Mouse (Mus musculus): Measurements from ENCODE around the gene Tmem265. TPM values are rescaled to one million over a fixed set of nuclear protein-coding genes. Genes with fewer than 3 reads are reported as not detected.

Tmem265 gene
- polyA plus RNA-seq, 1 experiment from 2014 or later: 6.0 TPM

GRCm38 (mm10) chr7:127589637-127590036 is 28.4 kb downstream of the Tmem265 start:
- Histone ChIP-seq H3K36me3 (peaks cover 47% of the 10 kb centered on the region), H3K4me3 (replicated peaks) (peak overlapping the region; percentile 77)
- 91% methylated on average over 9 of the region's 9 CpGs for WGBS

GRCm38 (mm10) chr7:127591108-127591507 is 29.9 kb downstream of the Tmem265 start:
- 90% methylated on average over 10 of the region's 10 CpGs for WGBS
- Histone ChIP-seq H3K27ac (no peak overlapping the region), H3K9ac (no peak overlapping the region), H3K9me3 (no peaks in the 10 kb centered on the region), H3K4me2 (no peak overlapping the region), H3K4me1 (peaks cover 10% of the 10 kb centered on the region), H3K4me3 (replicated peaks) (no peak overlapping the region), H3K36me3 (peaks cover 62% of the 10 kb centered on the region), H3K27me3 (replicated peaks) (no peaks in the 10 kb centered on the region)
- no peak for ATAC-seq (ENCODE audit: insufficient read depth, low FRiP score, low read depth)

More at GRCm38 (mm10) chr7:127589637-127590036, 28.4 kb downstream of the Tmem265 start:
- Histone ChIP-seq H3K9me3 (no peaks in the 10 kb centered on the region), H3K9ac (no peak overlapping the region), H3K4me1 (peaks cover 10% of the 10 kb centered on the region), H3K4me2 (peak overlapping the region; percentile 70), H3K27me3 (replicated peaks) (no peaks in the 10 kb centered on the region), H3K27ac (no peak overlapping the region)
- no peak for ATAC-seq (ENCODE audit: insufficient read depth, low FRiP score, low read depth)

- Histone ChIP-seq H3K9ac (no peak overlapping the region), H3K4me3 (replicated peaks) (no peak overlapping the region), H3K9me3 (no peaks in the 10 kb centered on the region), H3K4me2 (no peak overlapping the region), H3K27me3 (replicated peaks) (no peaks in the 10 kb centered on the region), H3K4me1 (peaks cover 6% of the 10 kb centered on the region), H3K27ac (no peak overlapping the region), H3K36me3 (peaks cover 77% of the 10 kb centered on the region)
- no peak for ATAC-seq (ENCODE audit: insufficient read depth, low FRiP score, low read depth)
- 83% methylated on average over 14 of the region's 14 CpGs for WGBS
Observed at GRCm38 (mm10) chr7:127592575-127592974, 31.4 kb downstream of the Tmem265 start.

- Histone ChIP-seq H3K36me3 (peaks cover 81% of the 10 kb centered on the region), H3K9me3 (no peaks in the 10 kb centered on the region), H3K9ac (no peak overlapping the region), H3K27ac (no peak overlapping the region), H3K27me3 (replicated peaks) (no peaks in the 10 kb centered on the region), H3K4me1 (no peaks in the 10 kb centered on the region), H3K4me2 (no peak overlapping the region), H3K4me3 (replicated peaks) (no peak overlapping the region)
- 94% methylated on average over 17 of the region's 17 CpGs for WGBS
- ATAC-seq (ENCODE audit: insufficient read depth, low FRiP score, low read depth): no peak
Observed at GRCm38 (mm10) chr7:127596747-127597146, 35.6 kb downstream of the Tmem265 start.

- Histone ChIP-seq H3K4me2 (no peak overlapping the region), H3K4me3 (replicated peaks) (no peak overlapping the region), H3K9ac (no peak overlapping the region), H3K9me3 (no peaks in the 10 kb centered on the region), H3K27me3 (replicated peaks) (no peaks in the 10 kb centered on the region), H3K36me3 (peaks cover 64% of the 10 kb centered on the region), H3K4me1 (no peaks in the 10 kb centered on the region), H3K27ac (no peak overlapping the region)
- no peak for ATAC-seq (ENCODE audit: insufficient read depth, low FRiP score, low read depth)
- 94% methylated on average over 7 of the region's 7 CpGs for WGBS
Observed at GRCm38 (mm10) chr7:127600612-127601011, 39.4 kb downstream of the Tmem265 start.

GRCm38 (mm10) chr7:127601735-127602134 is 40.5 kb downstream of the Tmem265 start:
- no peak for ATAC-seq (ENCODE audit: insufficient read depth, low FRiP score, low read depth)
- Histone ChIP-seq H3K36me3 (peaks cover 58% of the 10 kb centered on the region), H3K27ac (no peak overlapping the region), H3K9me3 (no peaks in the 10 kb centered on the region), H3K4me2 (no peak overlapping the region), H3K27me3 (replicated peaks) (no peaks in the 10 kb centered on the region), H3K9ac (no peak overlapping the region), H3K4me3 (replicated peaks) (no peak overlapping the region), H3K4me1 (no peaks in the 10 kb centered on the region)
- 90% methylated on average over 4 of the region's 4 CpGs for WGBS

- no peaks in the 10 kb centered on the region for H3K4me1 ChIP-seq
- no peak overlapping the region for H3K27ac ChIP-seq
- H3K4me3 ChIP-seq (replicated peaks): no peak overlapping the region
- no peak overlapping the region for H3K9ac ChIP-seq
- WGBS: 82% methylated on average over 2 of the region's 2 CpGs
- no peak overlapping the region for H3K4me2 ChIP-seq
- peaks cover 51% of the 10 kb centered on the region for H3K36me3 ChIP-seq
- H3K27me3 ChIP-seq (replicated peaks): no peaks in the 10 kb centered on the region
- no peaks in the 10 kb centered on the region for H3K9me3 ChIP-seq
- no peak for ATAC-seq (ENCODE audit: insufficient read depth, low FRiP score, low read depth)
Observed at GRCm38 (mm10) chr7:127602903-127603302, 41.7 kb downstream of the Tmem265 start.

- Histone ChIP-seq H3K9me3 (no peaks in the 10 kb centered on the region), H3K4me1 (no peaks in the 10 kb centered on the region), H3K4me3 (replicated peaks) (no peak overlapping the region), H3K27me3 (replicated peaks) (no peaks in the 10 kb centered on the region), H3K36me3 (peaks cover 58% of the 10 kb centered on the region), H3K9ac (no peak overlapping the region), H3K27ac (no peak overlapping the region), H3K4me2 (no peak overlapping the region)
- WGBS: 87% methylated on average over 10 of the region's 10 CpGs
- no peak for ATAC-seq (ENCODE audit: insufficient read depth, low FRiP score, low read depth)
Observed at GRCm38 (mm10) chr7:127604256-127604655, 43.1 kb downstream of the Tmem265 start.

- no peak for ATAC-seq (ENCODE audit: insufficient read depth, low FRiP score, low read depth)
- no peaks in the 10 kb centered on the region for H3K9me3 ChIP-seq
- no peak overlapping the region for H3K4me3 ChIP-seq (replicated peaks)
- H3K9ac ChIP-seq: no peak overlapping the region
- H3K4me1 ChIP-seq: no peaks in the 10 kb centered on the region
- no peak overlapping the region for H3K4me2 ChIP-seq
- H3K27me3 ChIP-seq (replicated peaks): no peaks in the 10 kb centered on the region
- H3K36me3 ChIP-seq: peaks cover 61% of the 10 kb centered on the region
- no peak overlapping the region for H3K27ac ChIP-seq
- 74% methylated on average over 6 of the region's 6 CpGs for WGBS
Observed at GRCm38 (mm10) chr7:127607150-127607549, 46.0 kb downstream of the Tmem265 start.

GRCm38 (mm10) chr7:127611011-127611410 is 49.8 kb downstream of the Tmem265 start:
- Histone ChIP-seq H3K9ac (no peak overlapping the region), H3K27ac (no peak overlapping the region), H3K9me3 (no peaks in the 10 kb centered on the region), H3K4me1 (peaks cover 7% of the 10 kb centered on the region), H3K4me2 (no peak overlapping the region), H3K4me3 (replicated peaks) (no peak overlapping the region), H3K27me3 (replicated peaks) (no peaks in the 10 kb centered on the region), H3K36me3 (peaks cover 51% of the 10 kb centered on the region)
- WGBS: 97% methylated on average over 29 of the region's 29 CpGs
- no peak for ATAC-seq (ENCODE audit: insufficient read depth, low FRiP score, low read depth)

- Histone ChIP-seq H3K4me1 (peaks cover 9% of the 10 kb centered on the region), H3K4me2 (no peak overlapping the region), H3K27ac (no peak overlapping the region), H3K9ac (no peak overlapping the region), H3K27me3 (replicated peaks) (no peaks in the 10 kb centered on the region), H3K9me3 (no peaks in the 10 kb centered on the region), H3K36me3 (peaks cover 48% of the 10 kb centered on the region), H3K4me3 (replicated peaks) (no peak overlapping the region)
- WGBS: 97% methylated on average over 26 of the region's 26 CpGs
- ATAC-seq (ENCODE audit: insufficient read depth, low FRiP score, low read depth): no peak
Observed at GRCm38 (mm10) chr7:127611561-127611960, 50.4 kb downstream of the Tmem265 start.

GRCm38 (mm10) chr7:127613501-127613900 is 52.3 kb downstream of the Tmem265 start:
- Histone ChIP-seq H3K27ac (no peak overlapping the region), H3K9me3 (no peaks in the 10 kb centered on the region), H3K9ac (no peak overlapping the region), H3K4me3 (replicated peaks) (peak overlapping the region; percentile 64; the same call in 1 of the 2 replicates), H3K36me3 (peaks cover 36% of the 10 kb centered on the region), H3K4me2 (0 out of 2 replicates have a peak overlapping the region, but pooled peaks have one; percentile 59), H3K27me3 (replicated peaks) (no peaks in the 10 kb centered on the region), H3K4me1 (peaks cover 9% of the 10 kb centered on the region)
- ATAC-seq (ENCODE audit: insufficient read depth, low FRiP score, low read depth): no peak
- 80% methylated on average over 8 of the region's 8 CpGs for WGBS

GRCm38 (mm10) chr7:127614091-127614490 is 52.9 kb downstream of the Tmem265 start:
- 23% methylated on average over 8 of the region's 8 CpGs for WGBS
- no peaks in the 10 kb centered on the region for H3K9me3 ChIP-seq
- H3K27me3 ChIP-seq (replicated peaks): no peaks in the 10 kb centered on the region
- peaks cover 9% of the 10 kb centered on the region for H3K4me1 ChIP-seq
- peak overlapping the region; percentile 76 for H3K9ac ChIP-seq
- H3K36me3 ChIP-seq: peaks cover 31% of the 10 kb centered on the region
- peak overlapping the region; percentile 64 for H3K4me3 ChIP-seq (replicated peaks)
- peak overlapping the region; percentile 59 for H3K4me2 ChIP-seq
- H3K27ac ChIP-seq: no peak overlapping the region
- no peak for ATAC-seq (ENCODE audit: insufficient read depth, low FRiP score, low read depth)

All from stomach, embryonic 15.5 days (tissue).